Mouse (Mus musculus): Measurements from ENCODE around the gene Fyb2. TPM values are rescaled to one million over a fixed set of nuclear protein-coding genes. Genes with fewer than 3 reads are reported as not detected.
"Not testable (repeated sequence)": the region's sequence is repeated elsewhere in the genome, so short reads cannot be mapped to it uniquely, and the experiment has no call there.

The Fyb2 gene
- polyA plus RNA-seq, 1 experiment from 2014 or later = 0.07 TPM

DNA sequence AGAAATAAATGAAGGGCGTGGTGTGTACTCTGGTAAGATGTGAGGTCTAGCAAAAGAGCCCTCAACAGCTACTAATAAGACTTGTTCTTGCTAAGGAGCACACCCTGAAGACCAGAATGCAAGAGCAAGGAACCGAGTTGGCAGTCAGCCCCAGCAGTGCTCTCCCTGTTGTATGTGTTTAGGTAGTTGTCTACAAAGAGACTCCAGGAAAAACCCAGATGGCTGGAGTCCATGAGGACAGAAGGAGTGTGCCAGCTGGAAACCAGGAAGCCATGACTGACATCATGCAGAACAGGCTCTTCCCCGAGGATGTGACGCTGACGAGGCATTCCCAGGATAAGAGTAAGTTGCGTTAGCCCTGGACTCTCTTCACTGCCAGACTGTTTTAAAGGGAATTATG is 76.8 kb downstream of the Fyb2 start:
- H3K4me2 ChIP-seq = no peak overlapping the region
- no peak overlapping the region for H3K27ac ChIP-seq (ENCODE audit: low read depth, low read length)
- no peaks in the 10 kb centered on the region for H3K9me3 ChIP-seq (ENCODE audit: control insufficient read depth, low read length)
- H3K4me3 ChIP-seq (ENCODE audit: low read depth, low read length) = no peak overlapping the region
- WGBS = 92% methylated on average over 6 of the region's 6 CpGs
- H3K36me3 ChIP-seq (ENCODE audit: control insufficient read depth, insufficient read depth, low read length) = no peaks in the 10 kb centered on the region
- ATAC-seq (ENCODE audit: low FRiP score) = no peak
- H3K4me1 ChIP-seq (ENCODE audit: control insufficient read depth, insufficient read depth, low read length) = no peaks in the 10 kb centered on the region
- no peak for DNase-seq (ENCODE audit: low spot score, missing footprints)
- no peaks in the 10 kb centered on the region for H3K27me3 ChIP-seq (ENCODE audit: control insufficient read depth, insufficient read depth, low read length)
- H3K9ac ChIP-seq (ENCODE audit: low read length) = no peak overlapping the region

DNA sequence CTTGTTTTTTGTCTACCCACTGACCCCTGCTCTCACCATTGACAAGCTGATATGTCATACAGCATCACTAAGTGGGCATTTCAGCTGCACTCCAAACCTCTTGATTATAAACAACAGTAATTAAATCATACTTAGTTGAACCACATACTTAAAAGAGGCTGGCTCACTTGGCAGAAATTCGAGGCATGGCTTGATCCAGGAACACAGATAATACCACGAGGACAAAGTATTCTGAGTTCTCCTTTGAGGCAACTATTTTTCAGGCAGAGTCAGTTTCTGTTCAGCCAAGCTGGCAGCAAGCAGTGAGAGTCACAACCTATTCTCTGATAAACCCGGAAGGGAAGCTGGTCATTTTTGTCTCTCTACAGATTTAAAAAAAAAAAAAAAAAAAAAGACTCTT is 77.4 kb downstream of the Fyb2 start:
- no peak overlapping the region for H3K9ac ChIP-seq (ENCODE audit: low read length)
- no peaks in the 10 kb centered on the region for H3K9me3 ChIP-seq (ENCODE audit: control insufficient read depth, low read length)
- no peak overlapping the region for H3K4me2 ChIP-seq
- H3K4me1 ChIP-seq (ENCODE audit: control insufficient read depth, insufficient read depth, low read length) = no peaks in the 10 kb centered on the region
- ATAC-seq (ENCODE audit: low FRiP score) (no peak), DNase-seq (ENCODE audit: low spot score, missing footprints) (no peak)
- WGBS = 86% methylated on average over 3 of the region's 3 CpGs
- H3K27me3 ChIP-seq (ENCODE audit: control insufficient read depth, insufficient read depth, low read length) = no peaks in the 10 kb centered on the region
- H3K36me3 ChIP-seq (ENCODE audit: control insufficient read depth, insufficient read depth, low read length) = no peaks in the 10 kb centered on the region
- H3K27ac ChIP-seq (ENCODE audit: low read depth, low read length) = no peak overlapping the region
- H3K4me3 ChIP-seq (ENCODE audit: low read depth, low read length) = no peak overlapping the region

DNA sequence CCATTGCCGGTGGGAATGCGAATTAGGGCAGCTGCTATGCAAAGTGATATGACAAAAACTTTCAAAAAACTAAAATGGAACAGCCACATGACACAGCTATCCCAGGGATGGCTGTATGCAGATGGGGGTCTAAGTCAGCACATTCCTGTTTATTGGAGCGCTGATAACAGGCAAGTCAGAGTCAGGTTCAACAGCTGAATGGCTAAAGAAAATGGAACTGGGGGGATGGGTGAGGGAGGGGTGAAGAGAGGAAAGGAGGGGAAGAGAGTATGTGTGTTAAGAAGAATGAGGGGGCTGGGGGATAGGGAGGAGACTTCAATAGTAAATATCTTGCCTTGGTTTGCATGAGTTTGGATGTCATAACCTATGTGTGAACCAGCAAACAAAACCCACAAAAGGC is 79.0 kb downstream of the Fyb2 start:
- ATAC-seq (ENCODE audit: low FRiP score) (no peak), DNase-seq (ENCODE audit: low spot score, missing footprints) (no peak)
- Histone ChIP-seq H3K27me3 (ENCODE audit: control insufficient read depth, insufficient read depth, low read length) (no peaks in the 10 kb centered on the region), H3K36me3 (ENCODE audit: control insufficient read depth, insufficient read depth, low read length) (no peaks in the 10 kb centered on the region), H3K4me1 (ENCODE audit: control insufficient read depth, insufficient read depth, low read length) (no peaks in the 10 kb centered on the region), H3K27ac (ENCODE audit: low read depth, low read length) (no peak overlapping the region), H3K4me2 (no peak overlapping the region), H3K9ac (ENCODE audit: low read length) (no peak overlapping the region), H3K9me3 (ENCODE audit: control insufficient read depth, low read length) (no peaks in the 10 kb centered on the region), H3K4me3 (ENCODE audit: low read depth, low read length) (no peak overlapping the region)
- 85% methylated on average over 3 of the region's 3 CpGs for WGBS

DNA sequence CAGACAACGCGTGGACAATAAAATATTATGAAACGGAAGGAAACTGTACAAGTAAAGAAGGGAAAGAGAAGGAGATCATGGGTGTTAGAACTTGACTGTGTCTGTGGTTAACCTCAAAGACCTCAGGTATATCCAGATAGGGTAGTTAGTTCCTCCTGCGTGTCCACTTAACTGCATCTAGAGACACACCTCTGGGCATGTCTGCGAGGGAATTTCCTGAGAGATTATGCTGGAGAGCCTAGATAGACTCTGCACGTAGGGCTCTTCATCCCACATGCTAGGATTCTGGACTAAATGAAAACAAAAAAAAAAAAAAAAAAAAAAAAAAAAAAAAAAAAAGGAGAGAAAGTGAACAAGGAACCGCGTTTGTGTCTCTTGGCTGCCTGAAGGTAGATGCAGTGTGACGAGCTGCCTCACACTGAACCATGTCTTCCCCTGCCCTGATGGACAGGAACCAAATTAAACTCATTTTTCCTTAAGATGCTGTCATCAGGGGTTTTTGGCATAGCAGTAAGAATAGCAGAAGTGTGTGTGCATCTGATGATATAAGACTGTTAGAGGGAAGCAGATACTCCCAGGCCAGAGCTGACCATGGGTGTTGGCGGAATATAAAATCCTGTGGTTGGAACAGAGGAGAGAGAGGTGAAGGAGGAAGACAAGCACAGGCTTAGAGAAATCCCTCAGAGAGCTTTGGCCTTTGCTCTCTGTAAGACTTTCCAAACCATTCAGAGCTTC is 80.1 kb downstream of the Fyb2 start:
- no peaks in the 10 kb centered on the region for H3K9me3 ChIP-seq (ENCODE audit: control insufficient read depth, low read length)
- H3K9ac ChIP-seq (ENCODE audit: low read length) = no peak overlapping the region
- no peak overlapping the region for H3K4me2 ChIP-seq
- H3K4me1 ChIP-seq (ENCODE audit: control insufficient read depth, insufficient read depth, low read length) = no peaks in the 10 kb centered on the region
- ATAC-seq (ENCODE audit: low FRiP score) = no peak
- no peak for DNase-seq (ENCODE audit: low spot score, missing footprints)
- no peaks in the 10 kb centered on the region for H3K36me3 ChIP-seq (ENCODE audit: control insufficient read depth, insufficient read depth, low read length)
- no peaks in the 10 kb centered on the region for H3K27me3 ChIP-seq (ENCODE audit: control insufficient read depth, insufficient read depth, low read length)
- no peak overlapping the region for H3K4me3 ChIP-seq (ENCODE audit: low read depth, low read length)
- H3K27ac ChIP-seq (ENCODE audit: low read depth, low read length) = no peak overlapping the region
- WGBS = 93% methylated on average over 10 of the region's 10 CpGs

DNA sequence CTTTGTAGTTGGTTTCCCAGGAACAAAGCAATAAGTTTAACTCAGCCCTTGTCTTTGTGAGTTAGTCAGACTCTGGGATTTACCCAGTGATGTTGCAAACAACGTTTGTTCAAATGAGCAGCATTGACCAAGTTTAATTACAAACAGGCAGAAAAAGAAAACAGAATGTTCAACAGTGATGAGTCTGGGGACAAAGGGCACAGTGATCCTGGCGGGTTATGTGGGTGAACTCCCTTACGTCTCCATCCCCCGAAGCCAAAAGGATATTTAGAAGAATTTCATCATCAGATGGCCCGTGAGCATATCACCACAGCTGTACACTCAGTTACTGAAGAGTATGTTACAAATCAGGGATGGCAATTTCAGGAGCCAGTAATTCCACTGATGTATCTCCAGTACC is 86.4 kb downstream of the Fyb2 start:
- no peaks in the 10 kb centered on the region for H3K9me3 ChIP-seq (ENCODE audit: control insufficient read depth, low read length)
- DNase-seq (ENCODE audit: low spot score, missing footprints) (no peak), ATAC-seq (ENCODE audit: low FRiP score) (no peak)
- no peaks in the 10 kb centered on the region for H3K27me3 ChIP-seq (ENCODE audit: control insufficient read depth, insufficient read depth, low read length)
- H3K4me1 ChIP-seq (ENCODE audit: control insufficient read depth, insufficient read depth, low read length) = no peaks in the 10 kb centered on the region
- no peak overlapping the region for H3K27ac ChIP-seq (ENCODE audit: low read depth, low read length)
- H3K4me3 ChIP-seq (ENCODE audit: low read depth, low read length) = no peak overlapping the region
- whole genome bisulfite sequencing = 81% methylated on average over 5 of the region's 5 CpGs
- H3K4me2 ChIP-seq = no peak overlapping the region
- no peak overlapping the region for H3K9ac ChIP-seq (ENCODE audit: low read length)
- H3K36me3 ChIP-seq (ENCODE audit: control insufficient read depth, insufficient read depth, low read length) = no peaks in the 10 kb centered on the region

DNA sequence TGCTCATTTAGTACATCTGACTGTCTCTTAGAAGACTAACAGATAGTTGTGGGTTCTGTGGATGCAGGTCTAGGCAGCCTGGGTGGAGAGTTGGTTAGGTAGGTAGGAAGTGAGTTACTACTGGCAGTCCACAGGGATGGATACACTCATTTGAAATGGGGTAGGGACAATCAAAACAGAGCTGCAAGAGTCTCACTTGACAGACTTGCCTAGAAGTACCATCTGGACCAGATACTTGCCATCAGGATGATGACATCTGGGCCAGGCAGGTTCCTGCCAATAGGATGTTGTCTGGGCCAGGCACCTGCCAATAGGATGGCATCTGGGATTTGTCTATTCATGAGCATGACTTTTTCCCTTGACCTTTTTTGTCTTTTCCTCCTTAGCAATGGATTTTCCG is 88.5 kb downstream of the Fyb2 start:
- 48% methylated on average over 1 of the region's 1 CpGs for WGBS
- DNase-seq (ENCODE audit: low spot score, missing footprints) = peak; percentile 17
- Histone ChIP-seq H3K9ac (ENCODE audit: low read length) (no peak overlapping the region), H3K9me3 (ENCODE audit: control insufficient read depth, low read length) (no peaks in the 10 kb centered on the region), H3K36me3 (ENCODE audit: control insufficient read depth, insufficient read depth, low read length) (no peaks in the 10 kb centered on the region), H3K27ac (ENCODE audit: low read depth, low read length) (no peak overlapping the region), H3K4me1 (ENCODE audit: control insufficient read depth, insufficient read depth, low read length) (no peaks in the 10 kb centered on the region), H3K4me3 (ENCODE audit: low read depth, low read length) (no peak overlapping the region), H3K4me2 (no peak overlapping the region), H3K27me3 (ENCODE audit: control insufficient read depth, insufficient read depth, low read length) (no peaks in the 10 kb centered on the region)
- no peak for ATAC-seq (ENCODE audit: low FRiP score)

DNA sequence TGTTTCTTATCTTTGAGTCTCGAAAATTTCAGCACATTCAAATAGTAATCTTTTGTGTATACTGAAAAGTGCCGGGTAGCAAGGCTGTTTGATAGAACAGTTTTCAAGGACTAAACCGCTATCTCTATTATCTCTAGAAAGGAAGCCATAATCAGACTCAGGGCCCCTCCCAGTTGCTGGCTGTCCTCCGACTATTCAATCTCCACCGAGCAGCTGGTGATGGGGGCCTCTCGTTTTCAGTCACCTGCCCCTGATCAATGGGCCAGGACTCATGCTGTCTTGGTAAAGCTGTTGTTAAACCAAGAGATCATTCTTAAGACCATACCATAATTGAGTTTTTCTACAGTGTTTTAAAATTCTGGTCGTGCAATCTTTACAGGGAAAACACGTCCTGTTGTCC is 90.9 kb downstream of the Fyb2 start:
- no peaks in the 10 kb centered on the region for H3K9me3 ChIP-seq (ENCODE audit: control insufficient read depth, low read length)
- no peaks in the 10 kb centered on the region for H3K36me3 ChIP-seq (ENCODE audit: control insufficient read depth, insufficient read depth, low read length)
- no peak overlapping the region for H3K4me3 ChIP-seq (ENCODE audit: low read depth, low read length)
- H3K4me2 ChIP-seq = no peak overlapping the region
- H3K9ac ChIP-seq (ENCODE audit: low read length) = no peak overlapping the region
- WGBS = 83% methylated on average over 8 of the region's 8 CpGs
- no peak overlapping the region for H3K27ac ChIP-seq (ENCODE audit: low read depth, low read length)
- peak; percentile 75 for DNase-seq (ENCODE audit: low spot score, missing footprints)
- no peak for ATAC-seq (ENCODE audit: low FRiP score)
- no peaks in the 10 kb centered on the region for H3K27me3 ChIP-seq (ENCODE audit: control insufficient read depth, insufficient read depth, low read length)
- no peaks in the 10 kb centered on the region for H3K4me1 ChIP-seq (ENCODE audit: control insufficient read depth, insufficient read depth, low read length)

DNA sequence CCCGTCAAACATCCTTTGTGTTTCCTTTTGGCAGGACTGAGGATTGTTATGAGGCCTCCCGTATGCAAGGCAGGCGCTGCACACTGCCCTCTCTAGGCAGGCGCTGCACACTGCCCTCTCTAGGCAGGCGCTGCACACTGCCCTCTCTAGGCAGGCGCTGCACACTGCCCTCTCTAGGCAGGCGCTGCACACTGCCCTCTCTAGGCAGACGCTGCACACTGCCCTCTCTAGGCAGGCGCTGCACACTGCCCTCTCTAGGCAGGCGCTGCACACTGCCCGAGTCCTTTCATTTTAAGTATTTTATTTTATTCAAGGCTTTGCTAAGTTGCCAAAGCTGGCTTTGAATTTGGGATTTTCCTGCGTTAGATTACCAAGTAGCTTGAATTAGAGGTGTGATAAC is 91.4 kb downstream of the Fyb2 start:
- not testable (repeated sequence) for H3K4me3 ChIP-seq (ENCODE audit: low read depth, low read length); H3K27me3 ChIP-seq (ENCODE audit: control insufficient read depth, insufficient read depth, low read length); H3K9ac ChIP-seq (ENCODE audit: low read length); H3K9me3 ChIP-seq (ENCODE audit: control insufficient read depth, low read length); ATAC-seq (ENCODE audit: low FRiP score); H3K27ac ChIP-seq (ENCODE audit: low read depth, low read length); H3K4me1 ChIP-seq (ENCODE audit: control insufficient read depth, insufficient read depth, low read length); H3K36me3 ChIP-seq (ENCODE audit: control insufficient read depth, insufficient read depth, low read length); H3K4me2 ChIP-seq
- DNase-seq (ENCODE audit: low spot score, missing footprints) = peak; percentile 33
- WGBS = 85% methylated on average over 12 of the region's 12 CpGs

DNA sequence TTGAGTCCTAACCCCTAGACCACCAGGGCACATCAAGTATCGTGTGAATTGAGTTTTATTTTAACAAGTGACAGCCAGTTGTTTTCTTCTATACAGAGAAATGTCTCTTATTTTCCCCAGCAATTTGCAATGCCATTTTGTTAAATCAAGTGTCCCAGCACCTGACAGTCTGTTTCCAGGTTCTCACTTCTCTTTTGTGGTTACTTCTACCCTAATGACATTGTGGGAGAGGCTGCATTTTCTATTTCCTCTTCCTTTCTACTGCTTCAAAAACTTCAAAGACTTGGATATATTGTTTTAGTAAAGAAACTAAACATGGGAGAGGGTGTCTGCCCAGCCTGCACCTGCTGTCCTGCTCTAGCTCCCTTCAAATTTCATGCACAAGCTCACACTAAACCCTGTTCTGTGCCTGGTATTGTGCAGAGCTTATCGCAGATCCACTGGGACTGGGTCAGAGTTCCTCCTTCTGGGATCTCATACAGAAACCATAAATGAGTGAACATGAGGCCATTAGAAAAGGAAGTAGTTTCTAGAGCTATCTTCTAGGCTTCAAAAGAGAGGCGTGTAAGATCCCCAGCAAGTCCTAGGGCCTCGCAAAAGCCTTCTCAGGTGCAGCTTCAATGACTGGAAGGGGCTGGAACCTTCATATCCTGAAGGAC is 94.2 kb downstream of the Fyb2 start:
- H3K4me1 ChIP-seq (ENCODE audit: control insufficient read depth, insufficient read depth, low read length) = no peaks in the 10 kb centered on the region
- H3K9me3 ChIP-seq (ENCODE audit: control insufficient read depth, low read length) = no peaks in the 10 kb centered on the region
- peak; percentile 35 for DNase-seq (ENCODE audit: low spot score, missing footprints)
- H3K36me3 ChIP-seq (ENCODE audit: control insufficient read depth, insufficient read depth, low read length) = no peaks in the 10 kb centered on the region
- no peak overlapping the region for H3K4me2 ChIP-seq
- no peak overlapping the region for H3K9ac ChIP-seq (ENCODE audit: low read length)
- no peak for ATAC-seq (ENCODE audit: low FRiP score)
- no peaks in the 10 kb centered on the region for H3K27me3 ChIP-seq (ENCODE audit: control insufficient read depth, insufficient read depth, low read length)
- H3K4me3 ChIP-seq (ENCODE audit: low read depth, low read length) = no peak overlapping the region
- 85% methylated on average over 4 of the region's 4 CpGs for WGBS
- no peak overlapping the region for H3K27ac ChIP-seq (ENCODE audit: low read depth, low read length)

Measured in midbrain, embryonic 11.5 days (tissue).